Mouse (Mus musculus) heart, adult 2 months (tissue): ENCODE measurements around the gene Foxo3. TPM values are rescaled to one million over a fixed set of nuclear protein-coding genes. Genes with fewer than 3 reads are reported as not detected.

Source experiments
- DNase-seq, 2 experiments: peaks; one replicate each; pipeline ENCODE4 v3.0.0; 2021
- H3K27ac ChIP-seq: fragments of 200-600 bp; 2 replicates; pipeline ENCODE4 v1.8.1; 2022
- H3K27me3 ChIP-seq: fragments of 200-500 bp; 2 replicates; pipeline ENCODE4 v1.6.1; 2012; ENCODE audit warnings: mild to moderate bottlenecking, low read length, inconsistent platforms, mixed read lengths; ENCODE audit not compliant: control insufficient read depth, insufficient read depth
- H3K36me3 ChIP-seq: fragments of 200-500 bp; 2 replicates; pipeline ENCODE4 v1.6.1; 2012; ENCODE audit warnings: low read length, inconsistent platforms; ENCODE audit not compliant: control insufficient read depth, insufficient read depth
- H3K4me1 ChIP-seq: fragments of 200-500 bp; 2 replicates; pipeline ENCODE4 v1.6.1; 2011; ENCODE audit warnings: low read length; ENCODE audit not compliant: control insufficient read depth, insufficient read depth
- H3K4me3 ChIP-seq: fragments of 200-600 bp; 2 replicates; pipeline ENCODE4 v1.8.1; 2022
- H3K79me2 ChIP-seq: fragments of 200-500 bp; replicated peaks from 2 replicates; pipeline ENCODE4 v1.6.1; 2012; ENCODE audit warnings: mild to moderate bottlenecking, inconsistent platforms, low read length, moderate library complexity, mixed read lengths; ENCODE audit not compliant: control insufficient read depth, insufficient read depth
- H3K9ac ChIP-seq: fragments of 200-500 bp; 2 replicates; pipeline ENCODE4 v1.6.1; 2012; ENCODE audit warnings: low read depth, mild to moderate bottlenecking, control low read depth, inconsistent platforms, low read length, mixed read lengths
- CTCF ChIP-seq: fragments of 200-600 bp; IDR thresholded peaks from 2 replicates; pipeline ENCODE4 v1.8.1; 2022; ENCODE audit warnings: antibody characterized with exemption, mild to moderate bottlenecking, moderate library complexity
- EP300 ChIP-seq: fragments of 200-500 bp; IDR thresholded peaks from 2 replicates; pipeline ENCODE4 v1.6.1; 2011; ENCODE audit warnings: low read depth, low read length, control low read depth; ENCODE audit not compliant: insufficient read depth
- POLR2A ChIP-seq: fragments of 200-500 bp; IDR thresholded peaks from 2 replicates; pipeline ENCODE4 v1.6.1; 2011; ENCODE audit warnings: mild to moderate bottlenecking, low read depth, low read length, control low read depth; ENCODE audit not compliant: insufficient read depth
- WGBS: fragments of 180-500 bp; shearing (Covaris S2); methylation state at CpG from one replicate; pipeline ENCODE4 v1.1.7; 2018; 5-methylcytosine and 5-hydroxymethylcytosine counted together
- intact Hi-C: fragments of 180-260 bp; cut with DNase I; formaldehyde crosslinking; loops from one replicate; pipeline ENCODE4 v1.15.1; 2025
- polyA plus RNA-seq: library from polyadenylated mRNA; depleted of rRNA; stranded (reverse); fragments of >200 nt; gene quantifications from 2 replicates; pipeline ENCODE4 v1.2.3, GENCODE M21; 2012
- total RNA-seq, 2 experiments: library from RNA; stranded (reverse); gene quantifications; 2 replicates each; pipeline ENCODE4 v1.2.3; 2021

The Foxo3 gene
- total and polyA plus RNA-seq, 3 experiments, result 26.7 to 89.5 (median 72.5) TPM

- 33% methylated on average over 1 of the region's 1 CpGs for WGBS
- H3K79me2 ChIP-seq, result no peaks in the 10 kb centered on the region
- no peak for DNase-seq
- H3K4me3 ChIP-seq, result no peak overlapping the region
- H3K4me1 ChIP-seq, result peaks cover 4% of the 10 kb centered on the region
- intact Hi-C loops, result no loop called here
- H3K27me3 ChIP-seq, result no peaks in the 10 kb centered on the region
- no peaks in the 10 kb centered on the region for H3K36me3 ChIP-seq
- H3K9ac ChIP-seq, result no peak overlapping the region
- no peak overlapping the region for H3K27ac ChIP-seq
- TF ChIP-seq POLR2A (no peak), EP300 (no peak), CTCF (no peak)
Observed at GRCm38 (mm10) chr10:42173839-42174238, 102.7 kb downstream of the Foxo3 start.

- TF ChIP-seq POLR2A (peak; percentile 13; the same call in 1 of the 2 replicates), CTCF (no peak), EP300 (no peak)
- Histone ChIP-seq H3K79me2 (no peaks in the 10 kb centered on the region), H3K36me3 (no peaks in the 10 kb centered on the region), H3K4me3 (no peak overlapping the region), H3K4me1 (peaks cover 4% of the 10 kb centered on the region), H3K9ac (no peak overlapping the region), H3K27ac (peak overlapping the region; percentile 41), H3K27me3 (no peaks in the 10 kb centered on the region)
- intact Hi-C loops, result no loop called here
- WGBS, result 22% methylated on average over 5 of the region's 5 CpGs
- peak; percentile 68 to 76 for DNase-seq
Observed at GRCm38 (mm10) chr10:42170889-42171347, 105.6 kb downstream of the Foxo3 start.

- WGBS, result 64% methylated on average over 5 of the region's 5 CpGs
- no peaks in the 10 kb centered on the region for H3K27me3 ChIP-seq
- no peak overlapping the region for H3K4me3 ChIP-seq
- intact Hi-C loops, result no loop called here
- H3K27ac ChIP-seq, result no peak overlapping the region
- no peaks in the 10 kb centered on the region for H3K79me2 ChIP-seq
- TF ChIP-seq POLR2A (no peak), EP300 (no peak), CTCF (no peak)
- peaks cover 4% of the 10 kb centered on the region for H3K4me1 ChIP-seq
- no peaks in the 10 kb centered on the region for H3K36me3 ChIP-seq
- no peak for DNase-seq
- H3K9ac ChIP-seq, result no peak overlapping the region
Observed at GRCm38 (mm10) chr10:42170201-42170600, 106.4 kb downstream of the Foxo3 start.

DNA sequence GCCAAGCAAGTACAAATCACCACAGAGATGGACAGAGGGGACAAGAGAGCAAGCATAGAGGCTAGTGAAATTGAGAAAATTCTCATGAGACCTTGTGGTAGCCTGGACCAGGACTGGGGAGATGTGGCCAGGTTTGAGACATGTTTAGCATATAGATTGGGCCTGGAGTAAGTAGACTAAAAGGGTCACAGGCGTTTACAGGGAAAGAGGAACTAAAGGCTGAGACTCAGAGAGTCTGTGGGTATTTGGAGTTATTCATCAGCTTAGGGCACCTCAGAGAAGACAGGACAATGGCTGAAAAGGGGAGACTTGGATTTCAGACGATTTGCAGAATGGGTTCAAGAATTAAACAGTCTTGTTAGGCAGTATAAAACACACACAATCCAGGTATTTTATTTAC lies 121.8 kb downstream of the Foxo3 start:
- intact Hi-C loops, result no loop called here
- no peak for DNase-seq
- H3K36me3 ChIP-seq, result no peaks in the 10 kb centered on the region
- no peak overlapping the region for H3K27ac ChIP-seq
- H3K27me3 ChIP-seq, result no peaks in the 10 kb centered on the region
- H3K79me2 ChIP-seq, result no peaks in the 10 kb centered on the region
- H3K9ac ChIP-seq, result no peak overlapping the region
- H3K4me1 ChIP-seq, result no peaks in the 10 kb centered on the region
- H3K4me3 ChIP-seq, result no peak overlapping the region
- no peak for TF ChIP-seq POLR2A
- TF ChIP-seq EP300, result no peak
- no peak for TF ChIP-seq CTCF
- WGBS, result 69% methylated on average over 2 of the region's 2 CpGs

GRCm38 (mm10) chr10:42152426-42153205 lies 123.9 kb downstream of the Foxo3 start:
- H3K27ac ChIP-seq, result no peak overlapping the region
- H3K27me3 ChIP-seq, result no peaks in the 10 kb centered on the region
- WGBS, result 55% methylated on average over 14 of the region's 14 CpGs
- H3K4me1 ChIP-seq, result no peaks in the 10 kb centered on the region
- H3K36me3 ChIP-seq, result no peaks in the 10 kb centered on the region
- intact Hi-C loops, result no loop called here
- DNase-seq, result peak in 1 of 2 experiments; percentile 32
- no peaks in the 10 kb centered on the region for H3K79me2 ChIP-seq
- H3K9ac ChIP-seq, result no peak overlapping the region
- H3K4me3 ChIP-seq, result no peak overlapping the region
- TF ChIP-seq CTCF (no peak), POLR2A (no peak), EP300 (no peak)

- no peak for TF ChIP-seq EP300
- Histone ChIP-seq H3K79me2 (no peaks in the 10 kb centered on the region), H3K27ac (no peak overlapping the region)
Observed at GRCm38 (mm10) chr10:42149767-42150166, 126.8 kb downstream of the Foxo3 start.

More at GRCm38 (mm10) chr10:42149767-42150166, 126.8 kb downstream of the Foxo3 start:
- WGBS, result 81% methylated on average over 3 of the region's 3 CpGs
- H3K4me1 ChIP-seq, result no peaks in the 10 kb centered on the region
- H3K9ac ChIP-seq, result no peak overlapping the region
- H3K4me3 ChIP-seq, result no peak overlapping the region
- H3K36me3 ChIP-seq, result no peaks in the 10 kb centered on the region
- DNase-seq, result no peak
- intact Hi-C loops, result no loop called here
- no peaks in the 10 kb centered on the region for H3K27me3 ChIP-seq
